Mouse (Mus musculus) spleen, adult 2 months (tissue): Measurements from ENCODE around the gene Mroh3. TPM values are rescaled to one million over a fixed set of nuclear protein-coding genes. Genes with fewer than 3 reads are reported as not detected.

Source experiments
- DNase-seq, 2 experiments: peaks; one replicate each; pipeline versions ENCODE4 v3.0.0 to v3.0.0-alpha.2; 2012 to 2021; ENCODE audit warnings: low spot score in 2 of 2, low read depth in 1 of 2
- H3K27ac ChIP-seq: fragments of 200-500 bp; 2 replicates; pipeline ENCODE4 v1.5.1; 2012; ENCODE audit warnings: low read length, inconsistent platforms; ENCODE audit not compliant: insufficient read depth
- H3K27me3 ChIP-seq: fragments of 200-500 bp; 2 replicates; pipeline ENCODE4 v1.6.1; 2012; ENCODE audit warnings: mild to moderate bottlenecking, moderate library complexity, low read length, inconsistent platforms; ENCODE audit not compliant: control insufficient read depth, insufficient read depth
- H3K36me3 ChIP-seq: fragments of 200-500 bp; 2 replicates; pipeline ENCODE4 v1.6.1; 2012; ENCODE audit warnings: mild to moderate bottlenecking, low read length, inconsistent platforms; ENCODE audit not compliant: control insufficient read depth, insufficient read depth
- H3K4me1 ChIP-seq: fragments of 200-500 bp; 2 replicates; pipeline ENCODE4 v1.6.1; 2011; ENCODE audit warnings: inconsistent platforms; ENCODE audit not compliant: control insufficient read depth, insufficient read depth, insufficient read length
- H3K4me3 ChIP-seq: fragments of 200-500 bp; 2 replicates; pipeline ENCODE4 v1.5.1; 2011; ENCODE audit warnings: mild to moderate bottlenecking, inconsistent platforms; ENCODE audit not compliant: insufficient read depth, insufficient read length; ENCODE audit errors: extremely low read depth
- CTCF ChIP-seq: fragments of 200-500 bp; IDR thresholded peaks from 2 replicates; pipeline ENCODE4 v1.5.1; 2011; ENCODE audit warnings: mild to moderate bottlenecking, inconsistent platforms; ENCODE audit not compliant: insufficient read depth, insufficient read length, insufficient replicate concordance; ENCODE audit errors: extremely low read depth
- POLR2A ChIP-seq: fragments of 200-500 bp; IDR thresholded peaks from 2 replicates; pipeline ENCODE4 v1.6.1; 2011; ENCODE audit warnings: low read depth, low read length, inconsistent platforms
- WGBS: fragments of 180-500 bp; shearing (Covaris S2); methylation state at CpG from one replicate; pipeline ENCODE4 v1.1.7; 2018; 5-methylcytosine and 5-hydroxymethylcytosine counted together
- polyA plus RNA-seq: library from polyadenylated mRNA; depleted of rRNA; stranded (reverse); fragments of >200 nt; gene quantifications from 2 replicates; pipeline ENCODE4 v1.2.3, GENCODE M21; 2012

The Mroh3 gene
- polyA plus RNA-seq, 1 experiment: not detected

GRCm38 (mm10) chr1:136160297-136160696, 52.3 kb downstream of the Mroh3 start:
- no peak for DNase-seq
- H3K36me3 ChIP-seq: peaks cover 86% of the 10 kb centered on the region
- H3K4me1 ChIP-seq: no peaks in the 10 kb centered on the region
- no peaks in the 10 kb centered on the region for H3K27me3 ChIP-seq
- 96% methylated on average over 12 of the region's 12 CpGs for whole genome bisulfite sequencing
- TF ChIP-seq CTCF (no peak), POLR2A (no peak)
- no peak overlapping the region for H3K27ac ChIP-seq
- no peak overlapping the region for H3K4me3 ChIP-seq

GRCm38 (mm10) chr1:136159830-136160229, 52.8 kb downstream of the Mroh3 start:
- WGBS: 92% methylated on average over 12 of the region's 12 CpGs
- Histone ChIP-seq H3K36me3 (peaks cover 86% of the 10 kb centered on the region), H3K27me3 (no peaks in the 10 kb centered on the region), H3K27ac (no peak overlapping the region), H3K4me1 (no peaks in the 10 kb centered on the region), H3K4me3 (no peak overlapping the region)
- no peak for DNase-seq
- TF ChIP-seq POLR2A (no peak), CTCF (no peak)

DNA sequence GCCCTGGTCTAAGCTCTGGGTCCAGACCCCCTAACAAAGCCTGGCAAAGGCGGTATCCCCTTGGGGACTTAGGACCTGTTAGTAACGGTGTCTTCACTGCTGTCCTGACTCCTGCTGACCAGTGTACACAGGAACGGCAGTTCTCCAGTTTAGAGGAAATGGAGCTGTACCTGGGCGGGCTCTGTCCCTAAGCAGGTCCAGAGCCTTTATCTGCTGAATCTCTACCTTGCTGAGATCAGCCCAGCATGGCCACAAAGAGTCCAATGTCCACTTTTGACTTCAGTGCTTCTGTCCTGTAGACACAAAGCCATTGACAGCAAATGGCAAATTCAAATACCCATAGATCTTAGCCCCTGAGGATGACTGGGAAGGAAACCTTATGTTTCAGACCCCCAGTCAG, 55.7 kb downstream of the Mroh3 start:
- H3K4me3 ChIP-seq: no peak overlapping the region
- H3K36me3 ChIP-seq: peaks cover 85% of the 10 kb centered on the region
- no peak for DNase-seq
- H3K27ac ChIP-seq: no peak overlapping the region
- WGBS: 95% methylated on average over 4 of the region's 4 CpGs
- TF ChIP-seq CTCF (no peak), POLR2A (no peak)
- H3K27me3 ChIP-seq: no peaks in the 10 kb centered on the region
- no peaks in the 10 kb centered on the region for H3K4me1 ChIP-seq

DNA sequence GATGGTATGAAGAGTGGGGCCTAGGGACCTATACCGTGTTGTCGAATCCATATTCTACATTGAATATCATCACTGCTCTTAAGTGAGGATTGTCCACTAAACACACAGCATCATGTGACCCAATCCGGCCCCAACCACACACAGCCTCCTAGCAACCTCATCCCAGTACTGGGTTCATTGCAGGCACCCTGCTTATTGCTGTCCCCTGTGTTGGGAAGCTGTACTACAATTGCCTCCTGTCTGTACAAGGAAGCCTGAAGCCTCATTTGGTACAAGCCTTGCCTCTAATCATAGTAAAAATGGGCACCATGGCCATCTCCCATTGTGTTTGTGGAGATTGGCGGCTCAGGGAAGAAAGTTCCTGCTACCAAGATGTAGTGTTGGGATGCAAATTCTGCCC, 56.3 kb downstream of the Mroh3 start:
- 93% methylated on average over 4 of the region's 4 CpGs for WGBS
- H3K27me3 ChIP-seq: no peaks in the 10 kb centered on the region
- H3K4me1 ChIP-seq: no peaks in the 10 kb centered on the region
- no peak for DNase-seq
- H3K36me3 ChIP-seq: peaks cover 84% of the 10 kb centered on the region
- no peak overlapping the region for H3K4me3 ChIP-seq
- TF ChIP-seq POLR2A (no peak), CTCF (no peak)
- no peak overlapping the region for H3K27ac ChIP-seq

GRCm38 (mm10) chr1:136151371-136151770, 61.3 kb downstream of the Mroh3 start:
- DNase-seq: no peak
- TF ChIP-seq POLR2A (no peak), CTCF (no peak)
- no peaks in the 10 kb centered on the region for H3K4me1 ChIP-seq
- 82% methylated on average over 8 of the region's 8 CpGs for WGBS
- H3K36me3 ChIP-seq: peaks cover 74% of the 10 kb centered on the region
- no peaks in the 10 kb centered on the region for H3K27me3 ChIP-seq
- no peak overlapping the region for H3K27ac ChIP-seq
- H3K4me3 ChIP-seq: no peak overlapping the region

GRCm38 (mm10) chr1:136149702-136150101, 62.9 kb downstream of the Mroh3 start:
- no peaks in the 10 kb centered on the region for H3K27me3 ChIP-seq
- DNase-seq: no peak
- 93% methylated on average over 9 of the region's 9 CpGs for WGBS
- no peaks in the 10 kb centered on the region for H3K4me1 ChIP-seq
- TF ChIP-seq POLR2A (no peak), CTCF (no peak)
- H3K36me3 ChIP-seq: peaks cover 75% of the 10 kb centered on the region
- no peak overlapping the region for H3K27ac ChIP-seq
- no peak overlapping the region for H3K4me3 ChIP-seq

DNA sequence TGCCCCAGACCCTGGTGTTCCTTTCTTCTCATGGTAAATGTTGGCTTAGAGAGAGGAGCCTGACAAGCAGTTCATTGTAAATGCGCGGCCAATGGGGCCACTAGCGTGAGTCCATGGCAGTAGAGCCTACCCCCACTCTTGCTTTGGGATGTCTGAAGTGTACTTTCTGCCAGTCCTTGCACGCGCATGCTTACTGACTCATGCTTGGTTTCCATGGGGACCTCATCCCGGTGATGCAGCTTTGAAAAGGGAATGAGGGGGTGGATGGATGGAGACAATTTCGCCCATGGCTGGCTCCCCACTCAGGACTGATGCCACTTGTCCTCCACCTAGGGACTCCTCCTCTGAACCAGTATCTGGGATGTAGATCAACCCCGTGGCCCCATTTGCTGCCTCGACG, 69.1 kb downstream of the Mroh3 start:
- TF ChIP-seq CTCF (no peak), POLR2A (no peak)
- Histone ChIP-seq H3K4me3 (no peak overlapping the region), H3K4me1 (peaks cover 23% of the 10 kb centered on the region), H3K36me3 (peaks cover 28% of the 10 kb centered on the region), H3K27me3 (no peaks in the 10 kb centered on the region), H3K27ac (no peak overlapping the region)
- WGBS: 94% methylated on average over 10 of the region's 10 CpGs
- no peak for DNase-seq
